Mouse (Mus musculus) layer of hippocampus, adult 2 months (tissue): ENCODE results near the gene Sprn. TPM values are rescaled to one million over a fixed set of nuclear protein-coding genes. Genes with fewer than 3 reads are reported as not detected.

Experiments used
- DNase-seq, 2 experiments: peaks; one replicate each; pipeline ENCODE4 v3.0.0; 2022; ENCODE audit warnings: low spot score in 2 of 2
- H3K27ac ChIP-seq: fragments of 200-600 bp; 2 replicates; pipeline ENCODE4 v1.8.1; 2022
- H3K4me3 ChIP-seq: fragments of 200-600 bp; 2 replicates; pipeline ENCODE4 v1.8.1; 2022; ENCODE audit warnings: mild to moderate bottlenecking
- CTCF ChIP-seq: fragments of 200-600 bp; conservative IDR thresholded peaks from 2 replicates; pipeline ENCODE4 v1.8.1; 2022; ENCODE audit warnings: antibody characterized with exemption, mild to moderate bottlenecking, moderate library complexity
- long read RNA-seq, 2 experiments: library from polyadenylated mRNA; stranded (forward); transcript quantifications; one replicate each; pipeline ENCODE4 v2.0.0; 2021; ENCODE audit warnings: borderline mapping rate in 2 of 2
- total RNA-seq, 2 experiments: library from RNA; stranded (reverse); gene quantifications; 2 replicates each; pipeline ENCODE4 v1.2.3; 2021

Gene Sprn
- 100 to 1,000 TPM; 177 to 178 TPM for total RNA-seq
- long read RNA-seq, experiment 1, transcript Sprn-201 (2 exons, 3,374 nt), result major isoform, 112 of 156 reads
- long read RNA-seq, experiment 1, partial matches to known transcripts, result 0 of 156 reads
- long read RNA-seq, experiment 1, other reads (novel, unspliced or antisense), result 44 of 156 reads
- long read RNA-seq, experiment 2, transcript Sprn-201 (2 exons, 3,374 nt), result major isoform, 149 of 197 reads
- long read RNA-seq, experiment 2, partial matches to known transcripts, result 0 of 197 reads
- long read RNA-seq, experiment 2, other reads (novel, unspliced or antisense), result 48 of 197 reads

DNA sequence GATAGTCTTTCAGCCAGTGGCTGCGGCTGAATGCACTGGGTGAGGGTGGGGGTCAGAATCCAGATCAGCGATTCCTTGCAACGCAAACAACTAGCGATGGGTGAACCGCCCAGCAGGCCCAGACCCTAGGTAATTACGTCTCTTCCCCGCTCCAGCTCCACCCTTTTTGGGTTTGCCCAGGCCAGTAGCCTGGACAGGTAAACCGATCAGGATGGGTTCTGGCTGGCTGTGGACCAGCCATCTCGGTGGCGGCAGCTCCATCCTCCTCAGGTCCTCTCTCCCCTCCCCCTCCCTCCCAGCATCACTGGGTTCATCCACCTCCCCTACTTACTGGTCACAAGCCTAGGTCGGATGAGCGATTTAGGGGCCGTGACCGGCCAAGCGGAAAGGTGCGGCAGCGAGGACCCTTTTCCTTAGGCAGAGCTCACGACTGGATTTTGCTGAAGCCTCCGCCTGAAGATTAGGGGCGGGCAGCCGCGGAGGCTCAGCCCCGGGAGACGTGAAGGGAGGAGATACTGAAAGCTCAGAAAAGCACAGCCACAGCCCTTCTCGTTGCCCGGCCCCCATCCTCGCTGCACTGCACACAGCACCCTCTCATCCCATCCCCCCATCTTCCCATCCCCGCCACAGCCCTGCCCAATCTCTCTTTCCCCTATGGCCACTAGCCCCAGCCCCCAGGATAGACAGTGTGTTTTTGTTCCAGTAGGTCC lies at the start of gene Sprn:
Gene Sprn (minus strand): TSS at position 660 of the 710 bp plus-strand sequence.
- no peak for TF ChIP-seq CTCF
- Histone ChIP-seq H3K27ac (peak within 1 kb of the TSS; percentile 98), H3K4me3 (peak within 1 kb of the TSS; percentile 56)
- peak; percentile 77 to 87 for DNase-seq

DNA sequence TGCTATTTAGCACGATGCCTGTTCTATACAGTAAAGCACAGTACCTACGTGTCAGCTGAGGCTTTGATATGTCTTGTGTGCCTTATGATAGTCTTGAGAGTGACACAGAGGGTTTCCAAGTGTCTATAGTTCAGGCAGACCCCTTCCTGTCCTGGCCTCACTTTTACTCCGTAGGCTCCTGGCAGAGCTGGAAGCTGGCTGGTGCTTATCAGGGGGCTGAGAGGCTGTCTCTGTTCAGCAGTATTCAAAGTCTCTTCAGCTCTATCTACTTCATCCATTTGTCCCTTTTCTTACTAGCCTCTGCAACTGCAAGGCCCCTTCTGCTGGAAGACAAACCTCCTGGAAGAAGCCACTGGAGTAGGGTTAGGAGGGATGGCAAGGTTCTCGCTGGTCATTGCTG lies 46.4 kb upstream of the Sprn start:
- TF ChIP-seq CTCF, result no peak
- Histone ChIP-seq H3K4me3 (no peak overlapping the region), H3K27ac (no peak overlapping the region)
- DNase-seq, result no peak

DNA sequence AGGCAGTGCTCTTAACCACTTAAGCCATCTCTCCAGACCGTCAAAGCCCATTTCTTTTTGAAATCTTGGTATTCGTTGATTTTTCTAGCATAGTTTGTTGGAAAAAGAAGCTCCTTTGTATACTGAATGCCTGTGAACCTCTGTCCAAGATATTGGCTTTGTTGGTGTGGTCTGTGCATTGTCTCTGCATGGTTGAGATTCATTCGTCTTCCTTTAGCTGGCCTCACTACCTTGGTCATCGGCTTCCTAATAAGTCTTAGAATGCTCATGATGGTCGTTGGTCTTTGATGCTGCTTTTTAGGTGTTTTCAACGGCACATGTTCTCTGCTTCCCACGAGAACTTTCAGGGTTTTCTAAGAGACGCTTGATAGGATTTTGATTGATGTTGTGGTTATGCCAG lies 41.3 kb upstream of the Sprn start:
- no peak for TF ChIP-seq CTCF
- DNase-seq, result no peak
- no peak overlapping the region for H3K4me3 ChIP-seq
- peak overlapping the region; percentile 85 for H3K27ac ChIP-seq

DNA sequence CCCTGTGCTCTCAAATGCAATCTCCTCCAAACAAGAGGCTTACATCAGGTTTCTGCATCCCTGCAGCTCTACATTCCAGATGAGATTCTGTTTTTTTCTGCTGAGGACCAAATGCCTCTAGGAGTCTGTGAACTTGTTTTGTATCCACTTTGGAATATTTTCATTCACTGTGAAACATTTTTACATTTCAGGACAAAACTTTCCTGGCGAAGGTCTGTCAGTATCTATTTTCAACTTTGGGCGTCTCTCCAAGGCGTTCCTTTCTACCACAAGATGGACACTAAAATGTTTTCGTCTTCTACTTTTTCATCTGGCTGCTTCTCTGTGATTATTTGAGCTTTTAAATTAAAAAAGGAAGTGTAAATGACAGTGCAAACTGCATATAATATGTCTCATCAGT lies 39.4 kb upstream of the Sprn start:
- H3K4me3 ChIP-seq, result no peak overlapping the region
- no peak for DNase-seq
- H3K27ac ChIP-seq, result peak overlapping the region; percentile 59; the same call in 1 of the 2 replicates
- TF ChIP-seq CTCF, result no peak

DNA sequence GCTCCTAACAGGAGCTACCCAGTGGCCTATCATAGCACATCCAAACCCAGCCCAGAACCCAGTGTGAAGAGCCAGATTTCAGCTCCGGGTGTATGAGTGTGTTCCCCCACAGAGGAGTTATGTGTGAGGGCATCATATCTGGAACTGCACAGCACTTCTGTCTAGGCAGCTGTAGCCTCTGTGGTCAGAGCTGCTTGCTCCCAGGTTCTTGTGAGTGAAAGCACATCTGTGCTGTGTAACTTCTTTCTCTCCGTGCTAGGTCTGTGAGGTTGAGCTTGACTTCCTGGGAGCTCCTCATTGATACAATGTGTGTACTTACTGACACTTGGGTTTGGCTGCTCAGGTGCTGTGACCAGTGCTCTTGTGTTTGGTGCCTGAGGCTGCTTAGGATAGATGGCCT lies 38.2 kb upstream of the Sprn start:
- peak overlapping the region; percentile 33; the same call in 1 of the 2 replicates for H3K27ac ChIP-seq
- TF ChIP-seq CTCF, result no peak
- no peak overlapping the region for H3K4me3 ChIP-seq
- no peak for DNase-seq

DNA sequence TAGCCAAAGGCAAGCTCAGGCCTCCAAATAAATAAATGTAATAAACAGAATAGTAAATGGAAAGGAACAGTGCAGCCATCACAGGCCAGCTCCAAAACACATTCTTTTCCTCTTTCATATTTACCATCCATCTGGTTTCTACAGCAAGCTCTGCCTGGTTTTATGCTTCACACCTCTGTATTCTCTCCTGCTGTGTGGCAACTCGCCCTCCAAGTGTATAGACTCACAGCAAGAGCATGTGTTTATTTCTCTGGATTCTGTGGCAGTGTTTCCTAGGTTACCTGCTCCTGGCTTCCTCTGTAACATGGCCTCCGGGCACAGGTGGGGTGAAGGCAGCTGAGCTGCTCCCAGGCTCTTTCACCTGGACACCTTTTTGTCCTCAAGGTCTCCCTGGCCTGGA lies 37.8 kb upstream of the Sprn start:
- TF ChIP-seq CTCF, result no peak
- Histone ChIP-seq H3K27ac (peak overlapping the region; percentile 33; the same call in 1 of the 2 replicates), H3K4me3 (no peak overlapping the region)
- no peak for DNase-seq

DNA sequence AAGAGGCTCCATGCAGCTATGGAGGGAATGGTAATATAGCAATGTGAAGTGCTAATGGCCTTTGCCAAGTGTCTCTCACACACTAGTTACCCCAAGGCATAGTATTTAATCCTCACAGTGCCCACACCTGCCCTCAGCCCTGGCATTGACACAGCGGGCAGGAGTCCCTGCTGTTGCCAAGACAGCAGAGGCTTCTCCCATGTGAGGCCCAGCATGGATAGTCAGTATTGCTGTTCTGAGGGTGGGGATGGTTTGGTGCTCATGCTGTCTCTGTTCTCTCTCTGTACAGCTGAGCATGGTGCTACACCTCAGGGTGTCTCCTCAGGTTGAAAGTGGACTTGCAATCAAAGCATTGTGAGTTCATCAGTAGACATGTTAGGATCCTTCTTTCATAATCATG lies 35.8 kb upstream of the Sprn start:
- no peak for DNase-seq
- H3K4me3 ChIP-seq, result no peak overlapping the region
- peak overlapping the region; percentile 92; the same call in 1 of the 2 replicates for H3K27ac ChIP-seq
- TF ChIP-seq CTCF, result no peak

DNA sequence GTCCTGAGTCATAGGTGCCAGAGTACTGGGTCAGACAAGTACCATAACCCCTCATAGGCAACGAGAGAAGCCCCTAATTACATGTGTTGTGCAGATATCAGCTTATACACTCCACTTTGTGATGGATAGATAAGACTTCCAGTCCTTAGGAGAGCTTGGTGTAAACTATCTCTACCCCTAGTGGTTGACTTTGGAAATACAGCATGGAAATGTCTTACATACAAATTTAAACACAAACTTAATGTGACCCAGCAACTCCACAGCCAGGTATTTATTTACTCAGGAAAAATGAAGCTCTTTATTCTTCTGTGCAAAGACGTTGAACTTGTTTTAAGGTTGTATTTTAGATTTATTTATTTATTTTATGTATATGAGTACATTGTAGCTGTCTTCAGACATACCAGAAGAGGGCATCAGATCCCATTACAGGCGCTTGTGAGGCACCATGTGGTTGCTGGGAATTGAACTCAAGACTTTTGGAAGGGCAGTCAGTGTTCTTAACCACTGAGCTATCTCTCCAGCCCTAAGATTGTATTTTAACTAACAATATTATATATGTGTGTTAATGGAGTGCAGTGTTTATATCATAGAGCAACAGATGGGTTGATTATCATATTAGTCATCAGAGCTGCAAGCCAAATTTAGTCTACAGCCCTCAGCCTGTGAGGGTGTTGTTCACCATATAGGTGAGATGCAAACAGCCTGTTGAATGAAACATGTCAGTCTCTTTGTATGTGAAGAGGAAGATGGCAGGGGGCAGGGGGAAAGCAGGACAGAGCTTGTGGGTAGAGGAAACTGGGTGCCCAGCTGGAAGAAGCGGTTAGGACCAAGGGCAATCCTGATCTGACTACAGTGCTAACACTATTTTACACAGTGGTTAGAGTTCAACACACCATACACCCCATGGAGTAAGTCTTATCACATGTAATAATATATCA lies 34.0 kb upstream of the Sprn start:
- no peak for DNase-seq
- no peak overlapping the region for H3K4me3 ChIP-seq
- TF ChIP-seq CTCF, result peak; percentile 81
- peak overlapping the region; percentile 92 for H3K27ac ChIP-seq

DNA sequence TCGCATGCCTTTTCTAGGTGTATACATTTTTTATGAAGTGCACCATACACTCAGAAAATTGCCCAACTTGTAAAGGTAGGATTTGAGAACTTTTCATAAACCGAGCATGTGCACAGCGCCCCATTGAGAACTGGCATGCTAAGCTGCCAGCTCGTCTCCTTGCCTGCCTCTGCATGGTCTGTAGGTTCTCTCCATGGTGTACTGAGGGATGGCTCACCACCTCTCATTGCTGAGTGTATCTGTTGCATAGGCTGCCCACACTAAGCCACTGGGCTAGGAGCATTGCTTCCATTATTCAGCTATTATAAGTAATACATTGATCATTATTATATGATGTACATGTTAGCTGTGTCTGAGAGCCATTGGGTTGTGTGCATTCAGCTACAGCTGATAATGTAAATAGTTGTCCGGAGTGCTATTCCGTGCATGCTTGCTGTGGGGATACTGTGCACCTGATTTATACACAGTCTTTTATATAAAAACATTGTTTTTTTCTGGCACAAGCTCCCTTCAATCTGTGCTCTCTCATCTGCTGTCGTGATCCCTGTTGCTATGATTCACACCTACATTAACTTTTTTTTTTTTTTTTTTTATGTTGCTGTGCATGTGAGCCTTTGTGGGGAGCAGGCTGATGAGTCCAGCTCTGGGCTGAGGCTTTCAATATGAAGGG lies 33.2 kb upstream of the Sprn start:
- DNase-seq, result peak; percentile 47 to 54
- TF ChIP-seq CTCF, result no peak
- H3K27ac ChIP-seq, result peak overlapping the region; percentile 92
- no peak overlapping the region for H3K4me3 ChIP-seq

DNA sequence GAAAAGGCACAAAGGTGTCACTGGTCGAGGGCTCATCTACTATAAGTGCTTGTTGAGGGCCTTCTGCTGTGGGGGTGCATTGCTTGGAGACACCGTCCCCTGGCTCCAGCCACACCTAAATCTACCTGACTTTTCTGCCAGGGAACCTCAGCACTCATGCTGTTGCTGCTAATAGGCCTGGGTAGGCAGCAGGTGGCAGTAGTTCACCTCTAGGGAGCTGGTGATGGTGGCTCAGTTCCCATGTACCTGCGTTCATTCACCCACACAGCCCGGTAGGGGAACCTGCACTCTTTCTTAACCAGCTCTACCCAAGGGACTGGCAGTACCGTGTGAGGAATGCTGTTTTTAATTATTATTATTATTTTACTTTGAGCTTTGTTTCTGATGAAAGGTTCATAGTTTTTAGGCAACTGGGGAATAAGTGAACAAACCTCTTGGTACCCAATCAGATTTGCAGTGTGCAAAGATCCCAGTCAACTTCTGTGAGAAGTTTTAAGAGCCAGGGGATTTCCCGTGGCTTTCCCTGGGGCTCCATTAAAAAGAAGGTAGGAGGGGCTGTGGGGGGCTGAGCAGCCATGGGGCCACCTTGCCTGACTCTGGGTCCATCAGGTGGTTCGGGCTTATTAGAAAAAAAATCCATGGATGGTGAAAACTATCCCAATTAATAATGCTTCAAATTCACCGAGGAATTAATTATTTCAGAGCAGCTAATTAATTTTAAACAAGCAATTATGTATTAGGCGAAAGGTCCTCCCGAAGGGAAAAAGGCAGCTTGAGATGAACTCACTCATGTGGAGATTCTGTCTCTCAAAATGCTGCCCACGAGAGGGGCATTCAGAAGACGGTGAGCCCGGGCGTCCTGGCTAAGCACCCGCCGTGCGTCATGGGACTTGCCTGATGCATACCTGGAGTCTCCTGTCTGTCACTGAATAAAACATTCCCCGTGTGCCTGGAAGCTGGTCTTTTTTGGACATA lies 32.3 kb upstream of the Sprn start:
- peak overlapping the region; percentile 92 for H3K27ac ChIP-seq
- peak; percentile 47 to 55 for DNase-seq

DNA sequence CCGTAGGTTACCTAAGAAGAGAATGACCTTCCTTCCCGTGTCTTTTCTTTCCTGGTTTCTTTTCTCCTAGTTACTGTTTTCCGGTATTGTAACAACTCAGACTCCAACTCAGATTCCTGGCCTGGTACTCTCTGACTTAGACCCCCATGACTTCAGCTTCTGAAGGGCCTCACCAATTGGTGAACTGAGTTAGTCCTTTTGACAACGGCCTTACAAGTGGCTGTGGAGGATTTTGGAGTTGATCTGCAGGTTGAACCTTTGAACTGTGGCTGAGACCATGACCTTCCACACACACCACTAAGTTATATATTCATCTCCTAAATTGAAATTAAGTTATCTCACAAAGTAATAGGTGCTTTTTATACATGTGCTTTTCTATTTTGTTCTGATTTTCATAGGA lies 29.5 kb upstream of the Sprn start:
- no peak for TF ChIP-seq CTCF
- H3K27ac ChIP-seq, result no peak overlapping the region
- H3K4me3 ChIP-seq, result no peak overlapping the region
- DNase-seq, result no peak

More for the DNA sequence above, 32.3 kb upstream of the Sprn start:
- TF ChIP-seq CTCF, result peak; percentile 78
- no peak overlapping the region for H3K4me3 ChIP-seq

DNA sequence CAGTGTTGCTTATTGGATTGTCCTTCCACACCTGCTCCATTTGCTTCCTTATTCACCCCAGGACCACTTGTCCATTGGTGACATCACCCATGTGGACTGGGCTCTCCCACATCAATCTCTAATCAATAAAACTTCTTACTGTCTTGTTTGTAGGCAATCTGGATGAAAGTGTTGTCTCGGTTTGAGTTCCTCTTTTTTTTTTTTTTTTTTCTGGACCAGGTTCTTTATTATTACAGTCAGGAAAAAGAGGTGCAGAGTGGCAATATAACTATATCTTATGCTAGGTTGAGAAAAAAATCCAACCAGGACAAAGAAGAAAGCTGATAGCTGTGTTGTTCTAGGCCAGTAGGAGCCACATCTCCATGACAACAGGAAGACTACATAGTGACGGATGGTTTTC lies 26.0 kb upstream of the Sprn start:
- Histone ChIP-seq H3K27ac (no peak overlapping the region), H3K4me3 (no peak overlapping the region)
- 0 out of 2 replicates have a peak, but pooled peaks have one; percentile 5 for TF ChIP-seq CTCF
- no peak for DNase-seq
